Mouse (Mus musculus) v-Abl transformed pro-B cells (cell line): ENCODE results near the gene Gm21738.
"Not testable (repeated sequence)": the region's sequence is repeated elsewhere in the genome, so short reads cannot be mapped to it uniquely, and the experiment has no call there.

Source experiments
- in situ Hi-C, 2 experiments: fragments of 400-800 bp; cut with MboI; formaldehyde crosslinking; loops; one replicate each; pipeline ENCODE4 v1.15.1; 2025; ENCODE audit not compliant: unreplicated experiment in 2 of 2

The Gm21738 gene

GRCm38 (mm10) chr14:19418830-19419229 is at the start of gene Gm21738:
TSS of gene Gm21738 (minus strand) at chr14:19418930.
- in situ Hi-C loops, result not testable (repeated sequence)

- in situ Hi-C loops, result not testable (repeated sequence)
Observed at GRCm38 (mm10) chr14:19383741-19384140, 35.0 kb downstream of the Gm21738 start.
